Mouse (Mus musculus) spleen, adult 2 months (tissue): ENCODE measurements at regions not wholly inside any gene's neighbourhood (a gene's known extent, or its start where the extent isn't known, plus 50 kb on each side); places are given as distances from the start of the nearest gene placed in this dataset.

Experiments
- CTCF ChIP-seq: fragments of 200-500 bp; IDR thresholded peaks from 2 replicates; pipeline ENCODE4 v1.5.1; 2011; ENCODE audit warnings: mild to moderate bottlenecking, inconsistent platforms; ENCODE audit not compliant: insufficient read depth, insufficient read length, insufficient replicate concordance; ENCODE audit errors: extremely low read depth
- POLR2A ChIP-seq: fragments of 200-500 bp; IDR thresholded peaks from 2 replicates; pipeline ENCODE4 v1.6.1; 2011; ENCODE audit warnings: low read depth, low read length, inconsistent platforms

DNA sequence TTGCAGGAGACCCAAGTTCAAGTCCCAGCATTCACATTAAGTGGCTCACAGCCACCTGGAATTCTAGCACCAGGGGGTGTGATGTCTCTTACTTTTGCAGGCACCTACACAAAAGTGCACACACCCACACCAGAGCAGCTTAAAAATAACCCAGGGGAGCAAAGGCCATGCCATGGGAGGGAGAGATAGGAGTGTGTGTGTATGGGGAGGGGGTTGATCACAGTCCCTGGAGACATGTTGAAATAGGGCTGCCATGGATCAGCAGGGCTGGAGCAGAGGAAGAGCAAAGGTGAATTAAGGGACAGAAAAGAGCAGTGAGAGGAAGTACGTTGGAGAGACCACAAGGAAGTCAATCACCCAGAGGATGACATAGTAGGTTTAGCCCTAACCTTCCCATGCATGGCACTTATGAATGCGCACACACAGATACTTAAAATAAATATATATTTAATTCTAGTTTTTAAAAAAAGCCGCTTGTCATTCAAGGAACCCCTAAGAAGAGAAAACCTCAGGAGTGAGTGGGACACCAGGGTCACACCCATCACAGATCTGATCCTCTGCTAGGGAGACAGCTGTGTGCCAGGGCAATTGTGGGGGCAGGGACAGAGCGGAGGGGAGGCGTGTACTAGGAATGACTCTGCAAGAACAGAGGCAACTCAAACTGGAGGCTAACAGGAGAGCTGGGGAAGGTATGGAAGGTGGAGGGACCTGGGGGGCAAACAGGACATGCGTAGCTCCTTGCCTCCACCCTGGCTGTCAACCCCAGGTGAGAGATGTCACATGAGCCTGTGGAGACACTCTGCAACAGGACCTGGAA lies 189.5 kb upstream of the Rybp start:
- TF ChIP-seq CTCF (no peak), POLR2A (no peak)
